In genomic region chr5:128407546-128407945, GRCm38 (mm10) we compare ENCODE assay signal across 28 mouse cellular contexts. TPM values are rescaled to one million over a fixed set of nuclear protein-coding genes. Genes with fewer than 3 reads are reported as not detected.
DNase-seq lines count a peak whose midpoint lies in the region; TF ChIP-seq lines count a peak whose summit lies in the region.
"Had no signal": no experiment of that assay in that cellular context is flagged by ENCODE, and none has a peak within 500 bp of the region (broad histone marks: within the 10 kb centered on the region; RNA-seq: fewer than 3 reads in every experiment).

No protein-coding gene starts in this region.

- DNase-seq in cerebellum, adult 2 months, result peak; percentile 33 to 72
- DNase-seq in cerebellum, adult 8-10 months, result no peak
- DNase-seq in left cerebral cortex, postnatal 4 days, result peak; percentile 59
- no peak for DNase-seq in left cerebral cortex, adult 8-10 months (ENCODE audit: low spot score in 2 of 2)
- peak; percentile 10 for DNase-seq in cerebellum, adult 9-11 months
- DNase-seq in cerebellum, postnatal 25 days, result peak; percentile 55 to 56
- DNase-seq in thymus, postnatal 4 days, result no peak
- no peak for DNase-seq in gastrocnemius, postnatal 4 days (ENCODE audit: low spot score in 2 of 2)
- DNase-seq: adrenal gland, adult 2 months; adrenal gland, postnatal 14 days; B cell, adult 2 months; gastrocnemius, adult 2 months; gastrocnemius, postnatal 14 days; heart, adult 18-20 months; heart, postnatal 10 days; heart, postnatal 36 days; kidney, adult 11 months; kidney, adult 8-10 months had no signal

- no peak for TF ChIP-seq POLR2A in cerebellum, adult 2 months (IDR thresholded peaks at IDR 0.05; ENCODE audit: borderline replicate concordance, insufficient read depth, low read length)

- H3K4me1 ChIP-seq in cerebellum, adult 2 months (ENCODE audit: control insufficient read depth, insufficient read depth, low read length), result no peaks in the 10 kb centered on the region; the same call in 1 of the 2 replicates
- H3K4me1 ChIP-seq: embryonic facial prominence, embryonic 12.5 days; embryonic facial prominence, embryonic 15.5 days; heart, embryonic 12.5 days; heart, embryonic 15.5 days; hindbrain, embryonic 10.5 days; hindbrain, embryonic 13.5 days; intestine, embryonic 15.5 days had no signal

- 9% methylated on average over 9 of the region's 9 CpGs for WGBS in cerebellum, adult 2 months

- H3K27ac ChIP-seq in cerebellum, adult 2 months (ENCODE audit: insufficient read depth, low read length), result no peak overlapping the region
- H3K27ac ChIP-seq: embryonic facial prominence, embryonic 12.5 days; embryonic facial prominence, embryonic 15.5 days; gastrocnemius, adult 2 months; heart, embryonic 15.5 days; hindbrain, embryonic 10.5 days; hindbrain, embryonic 13.5 days; intestine, embryonic 15.5 days had no signal

- intact Hi-C loops in left cerebral cortex, postnatal 4 days (cut with DNase I), result no loop called here

- TF ChIP-seq CTCF in cerebellum, adult 2 months (IDR thresholded peaks at IDR 0.05; ENCODE audit: borderline replicate concordance, insufficient read depth, low read depth, low read length), result no peak

- no peaks in the 10 kb centered on the region; the same call in 1 of the 2 replicates for H3K27me3 ChIP-seq in cerebellum, adult 2 months (ENCODE audit: control insufficient read depth, insufficient read depth, low read length)
- H3K27me3 ChIP-seq: CH12.LX; embryonic facial prominence, embryonic 12.5 days; embryonic facial prominence, embryonic 15.5 days; heart, embryonic 12.5 days; heart, embryonic 15.5 days; hindbrain, embryonic 13.5 days; intestine, embryonic 15.5 days had no signal

- no peak overlapping the region for H3K4me3 ChIP-seq in cerebellum, adult 2 months (replicated peaks; ENCODE audit: insufficient read depth, low read depth, low read length)
- H3K4me3 ChIP-seq: embryonic facial prominence, embryonic 12.5 days; embryonic facial prominence, embryonic 15.5 days; gastrocnemius, adult 2 months; heart, embryonic 12.5 days; heart, embryonic 15.5 days; hindbrain, embryonic 10.5 days; hindbrain, embryonic 13.5 days; intestine, embryonic 15.5 days had no signal

RNA-seq across cellular contexts. Expression of gene Tmem132d, which starts 25.3 kb away (rescaled TPM):
- polyA plus RNA-seq in cerebellum, adult 2 months (2012; rRNA removed), result 2.0 and 2.4 TPM in 2 replicates
- 10 to 100 TPM in 1 of 2 experiments, 1 to 10 TPM in 1; 6.3 to 10.0 TPM for total RNA-seq in left cerebral cortex, postnatal 4 days (2021)
- total RNA-seq in left cerebral cortex, adult 8-10 months (2022), result 10 to 100 TPM; 49.1 to 62.3 (median 54.6) TPM
- total RNA-seq in gastrocnemius, postnatal 4 days (2021), result under 1 TPM; 0.12 to 0.18 TPM
- total RNA-seq: adrenal gland, postnatal 14 days; CH12.LX; common myeloid progenitor, adult 5-6 weeks; heart, adult 18-20 months had no signal
- polyA plus RNA-seq: G1E had no signal

Comparison
In these comparisons a context has a peak if more than half of its experiments do, and no peak if none do; other contexts are left out.
1. DNase-seq: peak in cerebellum, adult 2 months (2 of 2), left cerebral cortex, postnatal 4 days (single experiment), cerebellum, adult 9-11 months (single experiment) and cerebellum, postnatal 25 days (2 of 2); none in cerebellum, adult 8-10 months (single experiment), left cerebral cortex, adult 8-10 months (0 of 2), thymus, postnatal 4 days (single experiment) and gastrocnemius, postnatal 4 days (0 of 2).
2. RNA of gene Tmem132d, which starts 25.3 kb away (total RNA-seq): 49.1 to 62.3 TPM in left cerebral cortex, adult 8-10 months and 6.3 to 10.0 TPM in left cerebral cortex, postnatal 4 days; 0.12 to 0.18 TPM in gastrocnemius, postnatal 4 days; every median in the first group is over 4 times any median in the second.